Mouse (Mus musculus): Measurements from ENCODE around the gene Scai. TPM values are rescaled to one million over a fixed set of nuclear protein-coding genes. Genes with fewer than 3 reads are reported as not detected.

Scai gene
- total and polyA plus RNA-seq, 3 experiments: 4.2 to 7.9 (median 4.7) TPM

DNA sequence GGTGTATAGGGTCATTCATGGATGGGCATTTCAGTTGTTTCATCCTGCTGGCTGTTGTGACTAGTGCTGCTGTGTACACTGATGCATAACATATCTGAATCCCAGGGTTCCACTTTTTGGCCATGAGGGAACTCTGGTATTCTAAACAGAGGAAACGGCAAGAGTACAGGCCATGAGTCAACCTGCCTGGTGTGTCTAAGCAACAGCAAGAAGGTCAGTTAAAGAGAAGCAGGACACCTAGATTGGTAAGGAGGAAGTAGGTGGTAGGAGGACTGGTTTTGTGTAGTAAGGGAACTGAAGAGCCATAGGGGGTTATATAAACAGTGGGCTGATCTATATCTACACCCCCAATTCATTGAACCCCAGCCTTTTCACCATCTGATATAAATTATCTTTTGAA, 33.7 kb downstream of the Scai start:
- Histone ChIP-seq H3K4me1 (ENCODE audit: control insufficient read depth in 1 of 2, insufficient read depth in 2 of 2) (peaks cover 6 to 24% of the 10 kb centered on the region in 2 experiments; a peak in 3 of 4 replicates), H3K27ac (ENCODE audit: insufficient read depth, low read depth) (no peak overlapping the region), H3K9me3 (replicated peaks; ENCODE audit: low read length) (no peaks in the 10 kb centered on the region), H3K27me3 (replicated peaks) (no peaks in the 10 kb centered on the region), H3K4me2 (ENCODE audit: insufficient read depth, low read depth, poor library complexity, severe bottlenecking) (no peak overlapping the region), H3K36me3 (replicated peaks in 1 of 2; ENCODE audit: control insufficient read depth in 1 of 2, insufficient read depth in 1 of 2, low read length in 1 of 2) (peaks cover 0 to 20% of the 10 kb centered on the region in 2 experiments), H3K9ac (ENCODE audit: insufficient read depth, low read depth) (no peak overlapping the region), H3K79me2 (replicated peaks; ENCODE audit: control insufficient read depth, extremely low read depth, insufficient read depth, poor library complexity, severe bottlenecking) (no peaks in the 10 kb centered on the region), H3K4me3 (replicated peaks in 1 of 3; ENCODE audit: low read depth in 2 of 3, low read length in 2 of 3, poor library complexity in 1 of 3) (no peak overlapping the region)
- peak; percentile 8 for DNase-seq (ENCODE audit: extremely low read depth)
- TF ChIP-seq SIN3A (IDR thresholded peaks at IDR 0.05; ENCODE audit: low read length) (no peak), POLR2AphosphoS2 (IDR thresholded peaks at IDR 0.05; ENCODE audit: low read depth, low read length) (no peak), E2F4 (IDR thresholded peaks at IDR 0.05; ENCODE audit: insufficient replicate concordance, low read depth, low read length) (no peak), ZC3H11A (IDR thresholded peaks at IDR 0.05; ENCODE audit: low read depth, low read length) (no peak), MAX (IDR thresholded peaks at IDR 0.05; ENCODE audit: low read length) (no peak), MAZ (IDR thresholded peaks at IDR 0.05; ENCODE audit: low read depth, low read length) (no peak), BHLHE40 (IDR thresholded peaks at IDR 0.05; ENCODE audit: low read depth, low read length) (no peak), TBP (conservative IDR thresholded peaks at IDR 0.05; ENCODE audit: low read depth, low read length) (no peak), USF1 (IDR thresholded peaks at IDR 0.05; ENCODE audit: low read depth, low read length) (no peak)
- in situ Hi-C loops (cut with MboI; ENCODE audit: low pct_ligation_motif_present, low pct_unique_long_range_greater_than_20kb, low sequenced_read_pairs): loop anchor here (5.0 kb wide), 1 partner anchor 125 kb away; no protein-coding TSS in a partner anchor
- dilution Hi-C loops (cut with MboI; ENCODE audit: extremely low pct_ligation_motif_present, extremely low pct_unique_long_range_greater_than_20kb, low sequenced_read_pairs): no loop called here

DNA sequence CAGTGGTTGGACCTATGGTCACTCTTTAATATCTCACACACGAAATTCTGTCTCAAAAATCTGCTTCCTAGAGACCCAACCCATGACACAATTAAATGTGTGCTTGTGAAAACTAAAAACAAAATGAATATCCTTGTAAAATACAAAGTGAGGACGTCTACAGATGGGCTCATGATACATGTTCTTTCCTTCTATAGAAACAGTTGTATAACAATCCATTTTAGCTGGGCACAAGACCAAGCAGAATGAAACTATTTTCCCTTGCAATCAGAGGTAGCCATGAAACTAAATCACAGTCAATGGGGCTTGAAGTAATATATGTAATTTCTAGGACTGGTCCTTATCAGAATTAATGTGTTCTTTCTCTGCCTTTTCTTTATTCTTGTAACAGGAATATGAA, 39.6 kb downstream of the Scai start:
- H3K79me2 ChIP-seq (replicated peaks; ENCODE audit: control insufficient read depth, extremely low read depth, insufficient read depth, poor library complexity, severe bottlenecking): no peaks in the 10 kb centered on the region
- peaks cover 0 to 4% of the 10 kb centered on the region in 2 experiments for H3K36me3 ChIP-seq (replicated peaks in 1 of 2; ENCODE audit: control insufficient read depth in 1 of 2, insufficient read depth in 1 of 2, low read length in 1 of 2)
- peaks cover 7 to 21% of the 10 kb centered on the region in 2 experiments for H3K4me1 ChIP-seq (ENCODE audit: control insufficient read depth in 1 of 2, insufficient read depth in 2 of 2)
- no peak overlapping the region for H3K4me2 ChIP-seq (ENCODE audit: insufficient read depth, low read depth, poor library complexity, severe bottlenecking)
- H3K4me3 ChIP-seq (replicated peaks in 1 of 3; ENCODE audit: low read depth in 2 of 3, low read length in 2 of 3, poor library complexity in 1 of 3): no peak overlapping the region
- H3K27me3 ChIP-seq (replicated peaks): no peaks in the 10 kb centered on the region
- no peak overlapping the region for H3K27ac ChIP-seq (ENCODE audit: insufficient read depth, low read depth)
- TF ChIP-seq SIN3A (IDR thresholded peaks at IDR 0.05; ENCODE audit: low read length): no peak
- TF ChIP-seq MAZ (IDR thresholded peaks at IDR 0.05; ENCODE audit: low read depth, low read length): no peak
- TF ChIP-seq USF2 (conservative IDR thresholded peaks at IDR 0.05; ENCODE audit: low read depth, low read length): no peak
- no peak for TF ChIP-seq CHD1 (IDR thresholded peaks at IDR 0.05; ENCODE audit: low read depth, low read length)
- no peak for TF ChIP-seq TBP (conservative IDR thresholded peaks at IDR 0.05; ENCODE audit: low read depth, low read length)
- TF ChIP-seq GABPA (IDR thresholded peaks at IDR 0.05; ENCODE audit: insufficient replicate concordance, low read depth, low read length): no peak
- TF ChIP-seq ZKSCAN1 (IDR thresholded peaks at IDR 0.05; ENCODE audit: borderline replicate concordance, low read depth, low read length): no peak
- TF ChIP-seq MYC (IDR thresholded peaks at IDR 0.05; ENCODE audit: low read depth, low read length): no peak
- TF ChIP-seq IRF4 (IDR thresholded peaks at IDR 0.05; ENCODE audit: low read depth, low read length): no peak
- no peak for TF ChIP-seq JUND (conservative IDR thresholded peaks at IDR 0.05; ENCODE audit: low read depth, low read length)
- no peak for DNase-seq (ENCODE audit: extremely low read depth)
- in situ Hi-C loops (cut with MboI; ENCODE audit: low pct_ligation_motif_present, low pct_unique_long_range_greater_than_20kb, low sequenced_read_pairs) (no loop called here), dilution Hi-C loops (cut with MboI; ENCODE audit: extremely low pct_ligation_motif_present, extremely low pct_unique_long_range_greater_than_20kb, low sequenced_read_pairs) (no loop called here)
- no peaks in the 10 kb centered on the region for H3K9me3 ChIP-seq (replicated peaks; ENCODE audit: low read length)
- H3K9ac ChIP-seq (ENCODE audit: insufficient read depth, low read depth): no peak overlapping the region
